Mouse (Mus musculus) spleen, adult 2 months (tissue): ENCODE measurements around the gene Kif5a. TPM values are rescaled to one million over a fixed set of nuclear protein-coding genes. Genes with fewer than 3 reads are reported as not detected.

ENCODE experiments used
- DNase-seq, 2 experiments: peaks; one replicate each; pipeline versions ENCODE4 v3.0.0 to v3.0.0-alpha.2; 2012 to 2021; ENCODE audit warnings: low spot score in 2 of 2, low read depth in 1 of 2
- H3K27ac ChIP-seq: fragments of 200-500 bp; 2 replicates; pipeline ENCODE4 v1.5.1; 2012; ENCODE audit warnings: low read length, inconsistent platforms; ENCODE audit not compliant: insufficient read depth
- H3K27me3 ChIP-seq: fragments of 200-500 bp; 2 replicates; pipeline ENCODE4 v1.6.1; 2012; ENCODE audit warnings: mild to moderate bottlenecking, moderate library complexity, low read length, inconsistent platforms; ENCODE audit not compliant: control insufficient read depth, insufficient read depth
- H3K36me3 ChIP-seq: fragments of 200-500 bp; 2 replicates; pipeline ENCODE4 v1.6.1; 2012; ENCODE audit warnings: mild to moderate bottlenecking, low read length, inconsistent platforms; ENCODE audit not compliant: control insufficient read depth, insufficient read depth
- H3K4me1 ChIP-seq: fragments of 200-500 bp; 2 replicates; pipeline ENCODE4 v1.6.1; 2011; ENCODE audit warnings: inconsistent platforms; ENCODE audit not compliant: control insufficient read depth, insufficient read depth, insufficient read length
- H3K4me3 ChIP-seq: fragments of 200-500 bp; 2 replicates; pipeline ENCODE4 v1.5.1; 2011; ENCODE audit warnings: mild to moderate bottlenecking, inconsistent platforms; ENCODE audit not compliant: insufficient read depth, insufficient read length; ENCODE audit errors: extremely low read depth
- CTCF ChIP-seq: fragments of 200-500 bp; IDR thresholded peaks from 2 replicates; pipeline ENCODE4 v1.5.1; 2011; ENCODE audit warnings: mild to moderate bottlenecking, inconsistent platforms; ENCODE audit not compliant: insufficient read depth, insufficient read length, insufficient replicate concordance; ENCODE audit errors: extremely low read depth
- POLR2A ChIP-seq: fragments of 200-500 bp; IDR thresholded peaks from 2 replicates; pipeline ENCODE4 v1.6.1; 2011; ENCODE audit warnings: low read depth, low read length, inconsistent platforms
- WGBS: fragments of 180-500 bp; shearing (Covaris S2); methylation state at CpG from one replicate; pipeline ENCODE4 v1.1.7; 2018; 5-methylcytosine and 5-hydroxymethylcytosine counted together
- polyA plus RNA-seq: library from polyadenylated mRNA; depleted of rRNA; stranded (reverse); fragments of >200 nt; gene quantifications from 2 replicates; pipeline ENCODE4 v1.2.3, GENCODE M21; 2012

Kif5a gene
- polyA plus RNA-seq, 1 experiment: 0.72 TPM

DNA sequence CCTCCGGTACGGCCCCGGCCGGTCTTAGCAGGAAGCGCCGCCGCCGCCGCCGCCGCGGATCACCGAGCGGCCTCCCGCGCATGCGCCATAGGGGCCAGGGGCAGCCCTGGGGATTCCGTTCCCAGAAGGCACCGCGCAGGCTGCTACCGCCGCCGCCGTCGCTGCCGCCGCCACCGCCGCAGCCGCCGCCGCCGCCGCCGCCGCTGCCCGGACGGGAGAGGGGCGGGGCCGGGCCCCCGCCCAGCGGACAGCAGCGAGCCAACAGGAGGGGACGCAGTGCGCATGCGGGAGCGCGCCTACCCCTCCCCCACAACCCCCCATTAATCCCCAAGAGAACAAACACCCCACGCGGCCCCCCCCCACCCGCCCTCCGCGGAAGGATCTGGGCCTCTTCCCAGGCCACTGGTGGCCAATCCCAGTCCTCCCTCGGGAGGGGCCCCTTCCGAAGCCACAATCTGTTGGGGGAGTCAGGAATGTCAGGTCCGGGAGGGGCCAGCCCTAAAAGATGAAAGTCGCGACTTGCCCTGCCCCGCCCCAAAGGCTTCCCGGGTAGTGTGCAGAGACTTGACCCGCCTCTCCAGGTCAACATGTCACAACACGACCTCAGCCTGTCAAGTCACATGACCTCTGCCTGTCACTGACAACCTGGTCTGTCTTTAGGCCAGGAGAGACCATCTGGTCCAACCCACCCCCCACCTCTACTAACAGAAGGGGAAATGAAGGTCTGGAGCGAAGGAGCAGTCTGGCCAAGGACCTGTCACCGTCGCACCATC is 25.8 kb upstream of the Kif5a start, which contains the start of gene Mbd6:
Gene Mbd6, minus strand, starts transcription at position 219 of the 773 bp plus-strand sequence.
- Histone ChIP-seq H3K4me3 (peak within 1 kb of the TSS; percentile 80), H3K27ac (peak within 1 kb of the TSS; percentile 92), H3K4me1 (peaks cover 17% of the 10 kb centered on the region; the same call in 1 of the 2 replicates), H3K27me3 (no peaks in the 10 kb centered on the region), H3K36me3 (peaks cover 23% of the 10 kb centered on the region)
- TF ChIP-seq POLR2A (peak; percentile 19), CTCF (no peak)
- DNase-seq: peak; percentile 82 to 90
- WGBS: under 1% methylated on average over 37 of the region's 65 CpGs

DNA sequence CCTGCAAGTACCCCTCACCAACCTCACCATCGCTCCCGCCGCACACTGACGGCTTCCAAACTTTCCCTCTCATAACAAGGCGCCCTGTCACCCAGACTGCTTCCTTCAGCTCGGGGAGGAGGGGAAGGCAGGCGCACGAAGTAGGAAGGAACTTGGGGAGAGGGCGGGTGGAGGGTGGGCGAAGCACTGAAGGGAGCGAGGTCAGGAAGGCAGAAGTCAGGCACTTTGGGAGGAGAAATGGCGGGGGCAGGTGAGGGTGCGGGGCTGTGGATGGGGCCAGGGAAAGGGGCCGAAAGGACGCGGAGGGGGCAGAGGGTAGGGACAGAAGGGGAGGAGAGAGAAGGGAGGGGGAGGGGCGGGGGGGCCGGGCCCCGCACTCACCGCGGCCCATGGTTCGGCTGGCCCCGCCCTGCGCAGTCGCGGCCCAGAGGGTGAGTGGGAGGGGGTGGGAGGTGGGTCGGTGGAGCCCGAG is 25.2 kb upstream of the Kif5a start:
- H3K27ac ChIP-seq: peak overlapping the region; percentile 92
- peak in 1 of 2 experiments; percentile 46 for DNase-seq
- under 1% methylated on average over 22 of the region's 28 CpGs for WGBS
- no peaks in the 10 kb centered on the region for H3K27me3 ChIP-seq
- TF ChIP-seq CTCF: no peak
- TF ChIP-seq POLR2A: no peak
- H3K36me3 ChIP-seq: peaks cover 29% of the 10 kb centered on the region
- peaks cover 17% of the 10 kb centered on the region; the same call in 1 of the 2 replicates for H3K4me1 ChIP-seq
- peak overlapping the region; percentile 80 for H3K4me3 ChIP-seq

- TF ChIP-seq POLR2A: no peak
- no peak for TF ChIP-seq CTCF
- Histone ChIP-seq H3K4me3 (peak overlapping the region; percentile 80), H3K4me1 (peaks cover 17% of the 10 kb centered on the region; the same call in 1 of the 2 replicates), H3K36me3 (peaks cover 33% of the 10 kb centered on the region), H3K27me3 (no peaks in the 10 kb centered on the region), H3K27ac (peak overlapping the region; percentile 65)
- WGBS: 2% methylated on average over 3 of the region's 3 CpGs
- no peak for DNase-seq
Measured at GRCm38 (mm10) chr10:127287936-127288293, 24.8 kb upstream of the Kif5a start.

- Histone ChIP-seq H3K4me1 (peaks cover 17% of the 10 kb centered on the region; the same call in 1 of the 2 replicates), H3K36me3 (peaks cover 38% of the 10 kb centered on the region), H3K4me3 (no peak overlapping the region), H3K27ac (peak overlapping the region; percentile 65), H3K27me3 (no peaks in the 10 kb centered on the region)
- no peak for TF ChIP-seq POLR2A
- TF ChIP-seq CTCF: no peak
- no peak for DNase-seq
- WGBS: 69% methylated on average over 15 of the region's 15 CpGs
Measured at GRCm38 (mm10) chr10:127287271-127287935, 24.3 kb upstream of the Kif5a start.

DNA sequence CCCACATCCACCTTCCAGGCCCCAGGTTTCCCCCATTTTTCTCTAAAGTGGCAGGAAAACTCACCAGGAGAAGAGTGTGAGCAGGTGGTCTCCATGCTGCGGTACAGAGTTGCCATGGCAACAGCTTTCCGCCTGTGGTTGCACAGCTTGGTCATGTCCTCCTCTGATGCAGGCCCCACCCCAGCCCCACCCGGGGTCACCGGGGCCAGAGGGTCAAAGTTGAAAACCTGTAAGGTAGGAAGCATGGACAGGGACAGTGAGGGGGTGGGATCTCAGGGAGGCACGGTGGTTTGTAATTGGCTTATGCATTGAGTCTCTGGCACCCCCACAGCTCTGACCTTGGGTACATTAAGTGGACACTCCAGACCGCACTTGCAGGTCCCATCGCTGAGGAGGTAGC is 23.6 kb upstream of the Kif5a start:
- Histone ChIP-seq H3K36me3 (peaks cover 43% of the 10 kb centered on the region), H3K27me3 (no peaks in the 10 kb centered on the region), H3K27ac (no peak overlapping the region), H3K4me1 (peaks cover 15% of the 10 kb centered on the region; the same call in 1 of the 2 replicates), H3K4me3 (no peak overlapping the region)
- TF ChIP-seq CTCF (no peak), POLR2A (no peak)
- 63% methylated on average over 7 of the region's 7 CpGs for WGBS
- no peak for DNase-seq

- no peak overlapping the region for H3K27ac ChIP-seq
- peaks cover 11% of the 10 kb centered on the region; the same call in 1 of the 2 replicates for H3K4me1 ChIP-seq
- H3K4me3 ChIP-seq: no peak overlapping the region
- H3K36me3 ChIP-seq: peaks cover 48% of the 10 kb centered on the region
- TF ChIP-seq POLR2A: no peak
- TF ChIP-seq CTCF: no peak
- no peak for DNase-seq
- H3K27me3 ChIP-seq: no peaks in the 10 kb centered on the region
- WGBS: 85% methylated on average over 7 of the region's 7 CpGs
Measured at GRCm38 (mm10) chr10:127286194-127286593, 23.0 kb upstream of the Kif5a start.

GRCm38 (mm10) chr10:127285644-127286043 is 22.5 kb upstream of the Kif5a start:
- no peak for DNase-seq
- TF ChIP-seq CTCF: no peak
- no peak for TF ChIP-seq POLR2A
- no peaks in the 10 kb centered on the region for H3K27me3 ChIP-seq
- H3K27ac ChIP-seq: no peak overlapping the region
- peaks cover 48% of the 10 kb centered on the region for H3K36me3 ChIP-seq
- 82% methylated on average over 13 of the region's 13 CpGs for WGBS
- H3K4me1 ChIP-seq: peaks cover 11% of the 10 kb centered on the region; the same call in 1 of the 2 replicates
- no peak overlapping the region for H3K4me3 ChIP-seq
